Mouse (Mus musculus) gastrocnemius, postnatal 4 days (tissue): ENCODE measurements around the gene Pcsk4. TPM values are rescaled to one million over a fixed set of nuclear protein-coding genes. Genes with fewer than 3 reads are reported as not detected.
A peak's percentile ranks its signal among the peaks of the same experiment; 100 is the strongest.
"Not testable (repeated sequence)": the region's sequence is repeated elsewhere in the genome, so short reads cannot be mapped to it uniquely, and the experiment has no call there.

Source experiments
- DNase-seq, 2 experiments: peaks; one replicate each; pipeline ENCODE4 v3.0.0; 2021 to 2022; ENCODE audit warnings: low spot score in 2 of 2, mixed read lengths in 2 of 2
- total RNA-seq, 2 experiments: library from RNA; stranded (reverse); gene quantifications; 2 replicates each; pipeline ENCODE4 v1.2.3; 2021

The Pcsk4 gene
- total RNA-seq, 2 experiments from 2014 or later, result 1.0 to 1.5 TPM

GRCm38 (mm10) chr10:80348244-80348781 is 19.0 kb upstream of the Pcsk4 start, which contains the start of gene Adamtsl5:
TSS of gene Adamtsl5 (minus strand) at chr10:80348412.
- DNase-seq, result peak; percentile 65 to 72

- DNase-seq, result no peak
These were observed 18.2 kb upstream of the Pcsk4 start for GRCm38 (mm10) chr10:80347514-80347967.

GRCm38 (mm10) chr10:80345929-80346328 is 16.6 kb upstream of the Pcsk4 start:
- not testable (repeated sequence) for DNase-seq

- no peak for DNase-seq
These were observed 15.8 kb upstream of the Pcsk4 start for GRCm38 (mm10) chr10:80345122-80345521.

- no peak for DNase-seq
These were observed 14.9 kb upstream of the Pcsk4 start for GRCm38 (mm10) chr10:80344131-80344661.

GRCm38 (mm10) chr10:80343425-80343895 is 14.2 kb upstream of the Pcsk4 start:
- no peak for DNase-seq

- no peak for DNase-seq
These were observed 13.6 kb upstream of the Pcsk4 start for GRCm38 (mm10) chr10:80342749-80343424.

GRCm38 (mm10) chr10:80342305-80342748 is 13.0 kb upstream of the Pcsk4 start:
- no peak for DNase-seq

GRCm38 (mm10) chr10:80341491-80342304 is 12.4 kb upstream of the Pcsk4 start:
- no peak for DNase-seq

- DNase-seq, result no peak
These were observed 11.7 kb upstream of the Pcsk4 start for GRCm38 (mm10) chr10:80341026-80341425.

GRCm38 (mm10) chr10:80339941-80340750 is 10.8 kb upstream of the Pcsk4 start:
- DNase-seq, result peak; percentile 71 to 82

- DNase-seq, result no peak
These were observed 7.0 kb upstream of the Pcsk4 start for GRCm38 (mm10) chr10:80336263-80336662.

GRCm38 (mm10) chr10:80332525-80332989 is 3.3 kb upstream of the Pcsk4 start:
- no peak for DNase-seq

- DNase-seq, result no peak
These were observed 2.6 kb upstream of the Pcsk4 start for GRCm38 (mm10) chr10:80331636-80332524.

- DNase-seq, result no peak
These were observed 1.6 kb upstream of the Pcsk4 start for GRCm38 (mm10) chr10:80330888-80331287.

GRCm38 (mm10) chr10:80330084-80330483 is 786 bp upstream of the Pcsk4 start:
- DNase-seq, result no peak

GRCm38 (mm10) chr10:80325045-80325444 is 4.3 kb downstream of the Pcsk4 start:
- no peak for DNase-seq

- no peak for DNase-seq
These were observed 4.9 kb downstream of the Pcsk4 start for GRCm38 (mm10) chr10:80324120-80325037.
